Mouse (Mus musculus) thymus, postnatal 25 days (tissue): ENCODE data around the gene Gcnt4.

Experiments used
- DNase-seq: peaks from one replicate; pipeline ENCODE4 v3.0.0; 2022

Gcnt4 gene

DNA sequence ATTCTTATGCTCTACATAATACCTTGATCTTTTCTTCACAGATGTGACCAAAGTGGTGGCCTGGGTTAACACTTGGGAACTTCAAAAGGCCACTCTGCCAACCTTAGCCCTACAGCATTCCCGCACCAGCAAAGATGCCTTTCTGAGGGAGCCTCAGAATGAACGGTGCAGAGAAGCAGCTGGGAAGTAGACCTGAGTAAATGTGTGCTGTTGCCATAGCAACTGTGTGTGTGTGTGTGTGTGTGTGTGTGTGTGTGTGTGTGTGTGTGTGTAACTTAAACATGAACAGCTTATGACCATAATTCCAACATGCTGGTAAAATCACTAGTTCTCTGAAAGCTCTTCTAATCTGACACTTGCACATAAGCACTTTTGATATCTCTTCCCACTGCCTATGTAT lies 27.4 kb downstream of the Gcnt4 start:
- no peak for DNase-seq

DNA sequence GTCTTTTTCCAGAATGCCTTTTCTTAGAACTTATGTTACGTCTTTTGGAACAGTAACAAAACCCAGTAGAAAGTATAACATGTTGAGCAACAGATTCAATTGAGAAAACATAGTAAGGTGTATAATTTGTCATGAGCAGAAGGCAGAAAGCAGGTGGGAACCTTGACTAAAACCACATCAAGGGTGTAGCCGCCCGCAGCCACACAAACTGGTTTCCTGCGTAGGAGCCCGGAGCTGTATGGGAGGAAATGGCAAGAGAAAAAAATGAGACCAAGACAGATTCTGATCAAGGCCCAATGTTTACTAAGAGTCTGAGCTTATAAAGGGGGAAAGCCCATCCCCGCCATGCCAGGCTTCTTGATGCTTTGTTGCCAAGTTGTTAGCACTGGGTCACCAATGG lies 32.0 kb downstream of the Gcnt4 start:
- DNase-seq = peak; percentile 85

DNA sequence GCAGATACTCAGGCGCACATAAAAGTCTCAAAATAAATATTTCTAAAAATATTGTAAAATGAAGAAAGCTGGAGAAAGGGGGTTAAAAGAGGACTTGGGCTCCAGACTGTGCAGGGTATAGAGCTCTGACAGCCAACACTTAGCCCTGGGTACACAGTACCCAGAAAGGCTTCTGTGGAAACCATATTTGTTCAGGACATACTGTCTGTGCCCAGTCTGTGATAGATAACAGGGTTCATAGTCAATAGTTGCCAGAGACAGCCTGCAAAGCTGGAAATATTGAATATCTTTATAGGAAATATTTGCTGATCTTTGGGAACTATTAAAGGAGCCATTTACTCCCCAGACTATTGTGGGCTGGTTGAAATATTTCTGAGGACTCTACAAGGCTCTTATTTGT lies 35.5 kb downstream of the Gcnt4 start:
- DNase-seq = no peak

GRCm38 (mm10) chr13:96961366-96962157 lies 37.1 kb downstream of the Gcnt4 start:
- no peak for DNase-seq

DNA sequence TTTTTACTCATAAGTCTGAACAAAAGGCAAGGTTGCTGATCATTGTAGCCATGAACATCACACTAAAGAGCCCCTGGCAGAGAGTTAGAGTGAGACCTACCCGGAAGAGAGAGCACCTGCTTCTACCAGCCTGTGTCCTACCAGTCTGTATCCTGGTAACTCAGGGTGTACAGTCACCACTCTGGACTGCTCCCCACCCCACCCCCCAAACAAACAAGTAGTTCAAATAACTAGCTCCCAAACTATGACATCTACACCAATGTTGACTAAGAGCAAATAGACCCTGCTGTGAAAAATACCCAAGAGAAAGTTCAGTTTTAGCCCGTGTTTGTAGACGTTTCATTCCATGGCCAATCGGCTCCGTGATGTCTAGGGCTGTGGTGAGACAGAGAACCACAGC lies 38.3 kb downstream of the Gcnt4 start:
- no peak for DNase-seq

DNA sequence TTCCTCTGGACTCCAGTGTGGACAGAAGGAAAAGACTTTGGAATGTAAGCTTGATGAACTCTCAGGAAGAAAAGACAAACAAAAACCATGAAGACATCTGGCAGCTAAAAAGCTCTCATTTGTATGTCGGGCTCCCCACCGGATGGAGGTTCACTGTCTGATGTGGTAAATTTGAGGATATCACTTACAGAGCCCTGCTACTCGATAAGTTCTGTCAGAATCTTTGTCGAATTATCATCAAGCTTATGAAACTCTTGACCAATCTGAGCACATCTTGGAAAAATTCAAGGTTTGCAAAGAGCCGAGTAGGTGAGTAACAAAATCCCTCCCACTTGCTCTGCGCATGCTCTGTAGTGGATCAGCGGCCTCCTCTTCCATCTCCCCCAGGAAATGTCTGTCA lies 40.5 kb downstream of the Gcnt4 start:
- peak; percentile 41 for DNase-seq

- DNase-seq = no peak
These were observed 42.0 kb downstream of the Gcnt4 start for GRCm38 (mm10) chr13:96966210-96967089.

DNA sequence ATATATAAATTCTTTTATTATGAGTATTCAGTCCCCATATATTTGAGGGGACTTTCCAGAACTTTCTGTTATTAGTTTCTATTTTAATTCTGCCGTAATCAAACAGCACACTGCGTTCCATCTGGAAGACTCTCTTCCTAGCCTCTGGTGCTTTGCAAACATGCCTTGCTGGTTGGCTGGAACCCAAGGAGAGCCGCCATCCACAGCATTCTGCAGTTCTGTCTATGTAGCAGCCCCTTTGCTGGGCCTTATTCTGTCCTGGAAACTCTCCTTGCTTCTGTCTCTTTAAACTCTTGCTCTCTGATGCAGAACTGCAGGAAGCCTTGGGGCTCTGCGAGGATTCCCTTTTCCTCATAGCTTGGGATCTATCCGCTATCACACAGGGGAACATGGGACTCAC lies 42.6 kb downstream of the Gcnt4 start:
- no peak for DNase-seq

DNA sequence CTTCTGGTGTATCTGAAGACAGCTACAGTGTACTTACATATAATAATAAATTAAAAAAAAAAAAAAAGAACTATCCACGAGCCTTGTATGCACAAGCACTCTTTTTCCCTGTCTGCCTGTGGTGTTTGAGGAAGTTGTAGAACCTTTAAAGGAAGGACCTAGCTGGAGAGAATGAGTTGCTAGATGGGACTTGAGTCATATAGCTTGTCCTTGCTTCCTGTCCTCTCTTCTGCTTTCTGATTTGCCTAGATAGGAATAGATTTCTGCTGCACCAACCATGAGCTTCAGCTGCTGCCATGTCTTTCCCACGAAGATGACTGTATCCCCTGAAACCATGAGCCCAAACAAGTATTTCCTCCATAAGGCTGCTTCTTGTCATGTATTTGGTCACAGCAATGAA lies 43.3 kb downstream of the Gcnt4 start:
- DNase-seq = no peak

DNA sequence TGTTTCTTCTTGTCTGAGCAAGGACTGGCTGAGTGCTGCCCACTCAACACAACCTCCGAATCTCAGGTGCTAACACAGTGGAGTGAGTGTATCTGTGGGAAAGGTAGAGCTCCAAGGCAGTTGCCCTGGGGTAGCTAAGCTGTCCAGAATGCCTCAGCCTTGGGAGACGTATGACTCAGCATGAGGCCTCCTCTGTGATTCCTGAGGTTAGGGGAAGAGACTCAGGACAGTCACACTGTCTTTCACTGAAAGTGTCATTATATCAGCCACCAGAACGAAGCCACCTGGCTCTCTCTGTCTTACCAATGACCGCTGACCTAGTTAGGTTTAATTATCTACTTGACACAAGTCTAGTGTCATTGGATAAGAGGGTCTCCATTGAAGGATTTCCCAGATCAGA lies 46.6 kb downstream of the Gcnt4 start:
- DNase-seq = no peak

DNA sequence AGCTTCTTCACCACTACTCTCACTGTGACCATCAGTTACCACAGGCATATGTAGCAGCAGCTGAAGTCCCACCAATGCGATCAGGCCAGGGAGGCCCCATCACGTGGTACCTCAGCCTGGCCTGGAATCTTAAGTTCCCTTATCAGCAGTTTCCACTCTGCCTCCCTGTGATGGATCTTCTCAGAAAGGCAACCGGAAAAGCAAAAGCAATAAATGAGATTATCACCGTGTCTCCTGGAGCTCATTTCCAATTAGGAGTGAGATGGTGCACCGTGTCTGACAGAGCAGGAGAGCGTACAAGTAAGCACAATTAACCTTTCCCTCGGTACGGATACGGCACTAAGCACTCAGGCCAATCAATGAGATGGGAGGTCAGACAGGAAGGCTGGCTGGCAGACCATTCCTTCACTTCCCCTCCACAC lies 47.4 kb downstream of the Gcnt4 start:
- DNase-seq = no peak

- DNase-seq = no peak
These were observed 48.8 kb downstream of the Gcnt4 start for GRCm38 (mm10) chr13:96973318-96973717.

- no peak for DNase-seq
These were observed 52.6 kb downstream of the Gcnt4 start for GRCm38 (mm10) chr13:96976986-96977595.

GRCm38 (mm10) chr13:96980561-96980960 lies 56.1 kb downstream of the Gcnt4 start:
- no peak for DNase-seq

GRCm38 (mm10) chr13:96983251-96984126 lies 59.0 kb downstream of the Gcnt4 start:
- DNase-seq = peak; percentile 29

GRCm38 (mm10) chr13:96984688-96985087 lies 60.2 kb downstream of the Gcnt4 start:
- no peak for DNase-seq

DNA sequence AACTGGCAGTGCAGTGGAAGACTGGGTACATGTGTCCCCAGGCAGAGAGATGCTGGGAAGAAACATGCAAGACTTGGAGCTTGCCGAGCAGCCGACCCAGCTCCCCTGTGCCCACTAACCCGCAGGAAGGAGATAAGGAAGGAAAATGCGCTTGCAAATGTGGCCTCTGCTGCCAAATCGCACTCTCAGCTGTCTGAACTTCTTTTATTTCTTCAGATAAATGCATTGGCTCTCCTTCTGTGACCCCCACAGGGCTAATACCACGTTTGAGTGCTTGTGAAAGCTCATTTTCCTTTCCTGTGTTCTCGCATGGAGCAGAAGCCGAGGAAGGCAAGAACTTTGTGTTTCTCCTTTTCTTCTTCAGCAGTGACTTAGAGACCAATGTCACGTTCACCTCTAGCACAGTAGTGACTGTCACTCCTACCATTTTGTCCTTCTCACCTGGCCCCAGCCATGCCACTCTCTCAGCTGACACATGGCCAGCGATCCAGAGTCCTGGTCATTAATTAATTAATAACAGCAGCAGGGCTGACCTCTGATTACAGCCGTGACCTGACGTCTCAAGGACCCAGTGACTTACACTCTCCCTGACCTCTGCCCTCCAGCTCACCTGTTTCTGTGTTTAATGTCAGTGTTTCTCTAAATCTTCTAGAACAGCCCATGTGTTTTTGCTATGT lies 61.2 kb downstream of the Gcnt4 start:
- no peak for DNase-seq

DNA sequence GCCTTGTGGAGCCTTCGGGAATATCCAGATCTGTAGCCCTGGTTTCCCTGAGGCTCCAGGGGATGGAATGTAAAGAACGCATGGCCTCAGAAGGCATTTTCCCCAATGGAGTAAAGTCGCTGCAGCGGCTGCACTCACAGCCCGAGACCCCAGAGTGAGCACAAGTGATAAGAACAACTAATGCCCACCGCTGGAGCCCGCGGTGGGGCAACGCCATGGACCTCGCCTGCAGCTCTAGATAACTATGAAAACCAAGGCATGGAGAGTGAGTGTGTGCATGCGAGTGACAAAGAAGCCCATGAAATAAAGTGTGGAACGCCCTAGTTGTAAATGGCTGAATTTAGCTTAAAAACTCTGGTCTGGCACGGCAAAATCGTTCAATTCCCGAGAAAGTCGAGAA lies 64.6 kb downstream of the Gcnt4 start:
- no peak for DNase-seq

GRCm38 (mm10) chr13:96990045-96990444 lies 65.6 kb downstream of the Gcnt4 start:
- no peak for DNase-seq

DNA sequence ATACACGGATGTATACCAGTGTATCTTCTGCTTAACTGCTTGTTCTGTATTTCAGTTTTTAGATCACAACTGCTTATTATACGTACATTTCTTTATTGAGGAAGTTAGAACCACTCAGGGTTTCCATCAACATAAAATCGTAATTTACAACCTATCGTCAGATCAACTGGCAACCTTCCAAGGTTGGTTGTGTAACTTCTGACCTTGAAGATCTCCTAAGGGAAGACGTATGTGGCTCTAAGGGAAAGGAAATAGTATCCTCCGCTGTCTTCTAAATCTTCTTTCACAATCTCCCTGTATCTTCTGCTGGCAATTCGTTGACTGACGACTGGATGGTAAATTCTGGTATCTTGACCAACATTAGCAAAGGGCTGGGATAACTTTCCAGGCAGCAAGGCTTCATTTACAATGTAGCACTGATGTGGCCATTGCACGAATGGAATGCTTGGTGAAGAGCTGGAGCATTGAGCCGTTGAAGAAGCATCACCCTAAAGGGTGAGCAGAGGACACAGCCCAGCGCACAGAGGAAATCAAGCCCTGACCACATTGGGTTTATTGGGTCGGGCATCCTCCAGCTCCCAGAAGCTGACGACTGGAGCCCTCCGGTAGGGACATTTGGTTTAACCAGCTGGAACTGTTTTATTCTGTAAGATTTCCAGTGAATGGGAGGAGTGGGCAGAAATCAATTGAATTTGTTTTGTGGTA lies 66.2 kb downstream of the Gcnt4 start:
- no peak for DNase-seq

- DNase-seq = no peak
These were observed 69.0 kb downstream of the Gcnt4 start for GRCm38 (mm10) chr13:96993291-96993989.
